Comparison of ENCODE assay signal across 13 mouse cellular contexts in the genomic region with DNA sequence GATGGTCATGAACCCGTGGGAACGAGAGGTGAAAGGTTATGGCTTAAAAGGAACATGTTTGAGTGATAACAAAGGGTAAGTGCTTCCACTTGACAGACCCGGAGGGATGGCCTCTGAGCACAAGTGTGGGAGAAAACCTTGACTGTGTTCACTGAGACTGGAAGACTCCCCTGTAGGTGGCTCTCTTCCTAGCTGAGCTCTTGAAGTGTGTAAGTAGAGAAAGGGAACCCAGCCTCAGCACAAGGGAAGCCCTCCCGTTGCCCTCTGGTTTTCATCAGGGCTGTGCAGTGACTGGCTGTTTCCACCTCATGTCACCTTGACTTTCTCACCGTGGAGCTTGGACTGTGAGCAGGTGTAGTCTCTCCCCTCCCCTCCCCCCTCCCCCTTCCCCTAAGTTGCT. TPM values are rescaled to one million over a fixed set of nuclear protein-coding genes. Genes with fewer than 3 reads are reported as not detected.
A peak's percentile ranks its signal among the peaks of the same experiment; 100 is the strongest.
DNase-seq lines count a peak whose midpoint lies in the region; ATAC-seq and TF ChIP-seq lines count a peak whose summit lies in the region.
"Had no signal": no experiment of that assay in that cellular context is flagged by ENCODE, and none has a peak within 500 bp of the region (broad histone marks: within the 10 kb centered on the region; RNA-seq: fewer than 3 reads in every experiment).

No protein-coding gene starts in this region.

- 34% methylated on average over 5 of the region's 5 CpGs for whole genome bisulfite sequencing in lung, postnatal 0 days

- TF ChIP-seq POLR2A in bone marrow macrophage, adult 2 months (IDR thresholded peaks at IDR 0.05; ENCODE audit: borderline replicate concordance, low read depth, low read length) = no peak

- intact Hi-C loops in heart, postnatal 10 days (cut with DNase I) = no loop called here

- H3K36me3 ChIP-seq in lung, postnatal 0 days (ENCODE audit: insufficient read depth, low read length) = no peaks in the 10 kb centered on the region

- H3K4me1 ChIP-seq in lung, postnatal 0 days (ENCODE audit: insufficient read depth, low read depth, low read length) = no peaks in the 10 kb centered on the region
- 0 out of 2 replicates have a peak, but pooled peaks cover 2% of the 10 kb centered on the region for H3K4me1 ChIP-seq in bone marrow macrophage, adult 2 months (ENCODE audit: control insufficient read depth, insufficient read depth, low read length)

- H3K9me3 ChIP-seq in lung, postnatal 0 days (ENCODE audit: low read length) = no peaks in the 10 kb centered on the region

- H3K27ac ChIP-seq in lung, postnatal 0 days (ENCODE audit: low read length) = no peak overlapping the region
- H3K27ac ChIP-seq in bone marrow macrophage, adult 2 months (ENCODE audit: insufficient read depth, low read depth, low read length) = no peak overlapping the region

- no peak for ATAC-seq in lung, postnatal 0 days

- H3K9ac ChIP-seq in lung, postnatal 0 days (replicated peaks; ENCODE audit: low read depth) = no peak overlapping the region

- H3K4me2 ChIP-seq in lung, postnatal 0 days (replicated peaks; ENCODE audit: low read depth, low read length) = no peak overlapping the region

- no peak for TF ChIP-seq EP300 in lung, postnatal 0 days (IDR thresholded peaks at IDR 0.05)

- no peak overlapping the region for H3K4me3 ChIP-seq in lung, postnatal 0 days (ENCODE audit: low read depth, low read length)
- H3K4me3 ChIP-seq in bone marrow macrophage, adult 2 months (ENCODE audit: insufficient read depth, low read length) = no peak overlapping the region

- peak; percentile 16 for DNase-seq in heart, adult 8-10 months (ENCODE audit: low spot score)
- no peak for DNase-seq in heart, postnatal 10 days
- DNase-seq in lung, postnatal 0 days (ENCODE audit: low spot score) = no peak
- DNase-seq in lung, adult 18-20 months = no peak
- DNase-seq in thymus, postnatal 0 days (ENCODE audit: low spot score) = peak; percentile 60
- no peak for DNase-seq in embryo, embryonic 9.5 days (ENCODE audit: extremely low spot score)
- DNase-seq in cerebellum, adult 18-20 months = no peak
- DNase-seq: adrenal gland, adult 8-10 months; cerebellum, adult 8-10 months; gastrocnemius, postnatal 36 days; kidney, adult 11 months had no signal

- TF ChIP-seq CTCF in lung, postnatal 0 days (IDR thresholded peaks at IDR 0.05) = peak; percentile 46
- TF ChIP-seq CTCF in bone marrow macrophage, adult 2 months (IDR thresholded peaks at IDR 0.05; ENCODE audit: low read depth, low read length) = 0 out of 2 replicates have a peak, but pooled peaks have one; percentile 19

- H3K27me3 ChIP-seq in lung, postnatal 0 days (replicated peaks; ENCODE audit: insufficient read depth, low read length) = no peaks in the 10 kb centered on the region

RNA-seq across cellular contexts. Expression of gene Nin, which starts 15.6 kb away (rescaled TPM):
- total RNA-seq in heart, adult 8-10 months (2022) = 10 to 100 TPM; 13.1 to 17.0 (median 14.7) TPM
- 10 to 100 TPM; 34.9 to 35.6 TPM for total RNA-seq in heart, postnatal 10 days (2021)
- polyA plus RNA-seq in lung, postnatal 0 days (2015; fragmentation: Nextera tagmentation; extraction: Ambion mirVana) = 8.3 and 8.6 TPM in 2 replicates
- 25.7 and 29.6 TPM in 2 replicates for polyA plus RNA-seq in bone marrow macrophage, adult 2 months (2012; ENCODE audit: insufficient read depth, insufficient read length, missing spikeins)
- 9.1 and 11.4 TPM in 2 replicates for polyA plus RNA-seq in thymus, postnatal 0 days (2015; fragmentation: Nextera tagmentation; extraction: Ambion mirVana)

RNA-seq across cellular contexts. Expression of gene Abhd12b, which starts 24.8 kb away (rescaled TPM):
- total RNA-seq in heart, adult 8-10 months (2022) = not detected
- total RNA-seq in heart, postnatal 10 days (2021) = not detected
- polyA plus RNA-seq in lung, postnatal 0 days (2015; fragmentation: Nextera tagmentation; extraction: Ambion mirVana) = 0.45 and 0.57 TPM in 2 replicates
- polyA plus RNA-seq in bone marrow macrophage, adult 2 months (2012; ENCODE audit: insufficient read depth, insufficient read length, missing spikeins) = not detected in 2 replicates
- 0.19 TPM in 1 of 2 replicates, not detected in the other for polyA plus RNA-seq in thymus, postnatal 0 days (2015; fragmentation: Nextera tagmentation; extraction: Ambion mirVana)
- total RNA-seq: adrenal gland, adult 8-10 months; gastrocnemius, postnatal 36 days; left cerebral cortex, postnatal 25 days had no signal

Comparison
In these comparisons a context has a peak if more than half of its experiments do, and no peak if none do; other contexts are left out.
1. DNase-seq: peak in heart, adult 8-10 months (single experiment) and thymus, postnatal 0 days (single experiment); none in heart, postnatal 10 days (0 of 2), lung, postnatal 0 days (single experiment), lung, adult 18-20 months (0 of 2), embryo, embryonic 9.5 days (single experiment) and cerebellum, adult 18-20 months (0 of 2).